Mouse (Mus musculus) testis, adult 2 months (tissue): ENCODE results near the gene Ckm. TPM values are rescaled to one million over a fixed set of nuclear protein-coding genes. Genes with fewer than 3 reads are reported as not detected.

Experiments used
- H3K27ac ChIP-seq: fragments of 200-500 bp; 2 replicates; pipeline ENCODE4 v1.5.1; 2012; ENCODE audit warnings: low read depth, low read length; ENCODE audit not compliant: control insufficient read depth, insufficient read depth
- H3K27me3 ChIP-seq: fragments of 200-500 bp; 2 replicates; pipeline ENCODE4 v1.6.1; 2012; ENCODE audit warnings: mild to moderate bottlenecking, low read length, moderate library complexity; ENCODE audit not compliant: control insufficient read depth, insufficient read depth
- H3K36me3 ChIP-seq: fragments of 200-500 bp; 2 replicates; pipeline ENCODE4 v1.6.1; 2012; ENCODE audit warnings: mild to moderate bottlenecking, low read length; ENCODE audit not compliant: control insufficient read depth, insufficient read depth
- H3K4me1 ChIP-seq: fragments of 200-500 bp; 2 replicates; pipeline ENCODE4 v1.6.1; 2012; ENCODE audit warnings: low read length; ENCODE audit not compliant: control insufficient read depth, insufficient read depth
- H3K4me3 ChIP-seq: fragments of 200-500 bp; 2 replicates; pipeline ENCODE4 v1.5.1; 2012; ENCODE audit warnings: low read depth, mild to moderate bottlenecking, low read length, moderate library complexity, mixed read lengths; ENCODE audit not compliant: control insufficient read depth
- CTCF ChIP-seq: fragments of 200-500 bp; IDR thresholded peaks from 2 replicates; pipeline ENCODE4 v1.5.1; 2012; ENCODE audit warnings: low read depth, mild to moderate bottlenecking, inconsistent platforms, low read length, moderate library complexity; ENCODE audit not compliant: control insufficient read depth, insufficient read depth, insufficient replicate concordance
- POLR2A ChIP-seq: fragments of 200-500 bp; IDR thresholded peaks from 2 replicates; pipeline ENCODE4 v1.6.1; 2012; ENCODE audit warnings: low read depth, mild to moderate bottlenecking, inconsistent platforms, low read length, moderate library complexity; ENCODE audit not compliant: control insufficient read depth
- polyA plus RNA-seq: library from polyadenylated mRNA; depleted of rRNA; stranded (reverse); fragments of >200 nt; gene quantifications from 2 replicates; pipeline ENCODE4 v1.2.3, GENCODE M21; 2012

Ckm gene
- polyA plus RNA-seq, 1 experiment, result 2.4 TPM

GRCm38 (mm10) chr7:19447689-19448088, 43.1 kb downstream of the Ckm start:
- Histone ChIP-seq H3K27me3 (no peaks in the 10 kb centered on the region), H3K4me1 (no peaks in the 10 kb centered on the region), H3K4me3 (no peak overlapping the region), H3K27ac (no peak overlapping the region), H3K36me3 (no peaks in the 10 kb centered on the region)
- no peak for TF ChIP-seq POLR2A
- no peak for TF ChIP-seq CTCF

GRCm38 (mm10) chr7:19449165-19449564, 44.6 kb downstream of the Ckm start:
- TF ChIP-seq POLR2A (no peak), CTCF (no peak)
- no peaks in the 10 kb centered on the region for H3K36me3 ChIP-seq
- no peaks in the 10 kb centered on the region for H3K27me3 ChIP-seq
- peaks cover 3% of the 10 kb centered on the region for H3K4me1 ChIP-seq
- H3K27ac ChIP-seq, result no peak overlapping the region
- no peak overlapping the region for H3K4me3 ChIP-seq

GRCm38 (mm10) chr7:19455186-19455585, 50.6 kb downstream of the Ckm start:
- TF ChIP-seq CTCF (no peak), POLR2A (no peak)
- H3K4me1 ChIP-seq, result peaks cover 18% of the 10 kb centered on the region
- no peak overlapping the region for H3K27ac ChIP-seq
- H3K4me3 ChIP-seq, result no peak overlapping the region
- H3K27me3 ChIP-seq, result no peaks in the 10 kb centered on the region
- no peaks in the 10 kb centered on the region for H3K36me3 ChIP-seq

- peaks cover 18% of the 10 kb centered on the region for H3K4me1 ChIP-seq
- peak overlapping the region; percentile 32; the same call in 1 of the 2 replicates for H3K27ac ChIP-seq
- no peak for TF ChIP-seq POLR2A
- TF ChIP-seq CTCF, result no peak
- H3K27me3 ChIP-seq, result no peaks in the 10 kb centered on the region
- H3K4me3 ChIP-seq, result no peak overlapping the region
- H3K36me3 ChIP-seq, result no peaks in the 10 kb centered on the region
Measured at GRCm38 (mm10) chr7:19455819-19456495, 51.4 kb downstream of the Ckm start.

GRCm38 (mm10) chr7:19456628-19457027, 52.1 kb downstream of the Ckm start:
- Histone ChIP-seq H3K27me3 (no peaks in the 10 kb centered on the region), H3K36me3 (no peaks in the 10 kb centered on the region), H3K4me3 (peak overlapping the region; percentile 19), H3K4me1 (peaks cover 18% of the 10 kb centered on the region), H3K27ac (peak overlapping the region; percentile 59)
- no peak for TF ChIP-seq CTCF
- no peak for TF ChIP-seq POLR2A

GRCm38 (mm10) chr7:19457414-19458071, 53.0 kb downstream of the Ckm start:
- Histone ChIP-seq H3K4me1 (peaks cover 18% of the 10 kb centered on the region), H3K27me3 (no peaks in the 10 kb centered on the region), H3K36me3 (no peaks in the 10 kb centered on the region), H3K4me3 (peak overlapping the region; percentile 89), H3K27ac (peak overlapping the region; percentile 48; the same call in 1 of the 2 replicates)
- no peak for TF ChIP-seq CTCF
- no peak for TF ChIP-seq POLR2A

- Histone ChIP-seq H3K4me1 (peaks cover 18% of the 10 kb centered on the region), H3K27me3 (no peaks in the 10 kb centered on the region), H3K4me3 (peak overlapping the region; percentile 89), H3K36me3 (no peaks in the 10 kb centered on the region), H3K27ac (peak overlapping the region; percentile 52; the same call in 1 of the 2 replicates)
- TF ChIP-seq POLR2A, result no peak
- TF ChIP-seq CTCF, result 0 out of 2 replicates have a peak, but pooled peaks have one; percentile 2
Measured at GRCm38 (mm10) chr7:19458072-19458486, 53.5 kb downstream of the Ckm start.
